Mouse (Mus musculus) MEL (cell line): ENCODE measurements around the gene Myh6. TPM values are rescaled to one million over a fixed set of nuclear protein-coding genes. Genes with fewer than 3 reads are reported as not detected.
A peak's percentile ranks its signal among the peaks of the same experiment; 100 is the strongest.

Experiments used
- DNase-seq: peaks from one replicate; pipeline ENCODE4 v3.0.0; 2011; ENCODE audit warnings: low read depth, low spot score
- H3K27ac ChIP-seq: 2 replicates; pipeline ENCODE4 v1.5.1; 2012; ENCODE audit warnings: low read depth, mild to moderate bottlenecking, control low read depth, low read length, moderate library complexity; ENCODE audit not compliant: control insufficient read depth
- H3K27me3 ChIP-seq, 2 experiments: fragments of 150-350 bp in 1 of 2; sonication (generic) in 1 of 2; 2 replicates each; pipeline ENCODE4 v1.6.1; 2012; ENCODE audit warnings: low read length in 2 of 2, mild to moderate bottlenecking in 2 of 2, improper control_type of control experiment in 1 of 2, moderate library complexity in 1 of 2; ENCODE audit not compliant: insufficient read depth in 2 of 2, control insufficient read depth in 1 of 2
- H3K36me3 ChIP-seq, 2 experiments: 2 replicates each; pipeline ENCODE4 v1.6.1; 2012 to 2014; ENCODE audit warnings: low read length in 2 of 2, improper control_type of control experiment in 1 of 2, inconsistent platforms in 1 of 2, mild to moderate bottlenecking in 1 of 2; ENCODE audit not compliant: insufficient read depth in 2 of 2, control insufficient read depth in 1 of 2
- H3K4me1 ChIP-seq, 2 experiments: fragments of 150-350 bp in 1 of 2; sonication (generic) in 1 of 2; 2 replicates each; pipeline ENCODE4 v1.6.1; 2012; ENCODE audit warnings: low read length in 2 of 2, improper control_type of control experiment in 1 of 2, mild to moderate bottlenecking in 1 of 2; ENCODE audit not compliant: insufficient read depth in 2 of 2, control insufficient read depth in 1 of 2
- H3K4me3 ChIP-seq, 2 experiments: fragments of 150-350 bp in 1 of 2; sonication (generic) in 1 of 2; 2 replicates each; pipeline ENCODE4 v1.5.1; 2012; ENCODE audit warnings: low read depth in 2 of 2, low read length in 2 of 2, mild to moderate bottlenecking in 2 of 2, moderate library complexity in 2 of 2, control low read depth in 1 of 2, improper control_type of control experiment in 1 of 2; ENCODE audit not compliant: control insufficient read depth in 1 of 2, insufficient read depth in 1 of 2
- H3K79me2 ChIP-seq: 2 replicates; pipeline ENCODE4 v1.6.1; 2012; ENCODE audit warnings: mild to moderate bottlenecking, low read length, moderate library complexity; ENCODE audit not compliant: control insufficient read depth, poor library complexity, insufficient read depth
- H3K9ac ChIP-seq: 2 replicates; pipeline ENCODE4 v1.6.1; 2012; ENCODE audit warnings: low read depth, mild to moderate bottlenecking, control low read depth, low read length, moderate library complexity; ENCODE audit not compliant: control insufficient read depth, poor library complexity, severe bottlenecking
- H3K9me3 ChIP-seq: fragments of 150-350 bp; sonication (generic); replicated peaks from 2 replicates; pipeline ENCODE4 v1.6.1; 2012; ENCODE audit warnings: mild to moderate bottlenecking, low read length, improper control_type of control experiment, moderate library complexity; ENCODE audit not compliant: insufficient read depth
- CHD2 ChIP-seq: IDR thresholded peaks from 2 replicates; pipeline ENCODE4 v1.6.1; 2011; ENCODE audit warnings: low read length, improper control_type of control experiment
- CTCF ChIP-seq, 3 experiments: IDR thresholded peaks in 2 of 3; conservative IDR thresholded peaks in 1 of 3; 2 replicates each; pipeline ENCODE4 v1.5.1; 2011 to 2012; ENCODE audit warnings: low read length in 3 of 3, low read depth in 2 of 3, mild to moderate bottlenecking in 2 of 3, improper control_type of control experiment in 1 of 3, inconsistent platforms in 1 of 3, mixed read lengths in 1 of 3, moderate library complexity in 1 of 3; ENCODE audit not compliant: control insufficient read depth in 1 of 3, insufficient read depth in 1 of 3, poor library complexity in 1 of 3, severe bottlenecking in 1 of 3
- ELF1 ChIP-seq: IDR thresholded peaks from 2 replicates; pipeline ENCODE4 v1.6.1; 2014; ENCODE audit warnings: low read depth, mild to moderate bottlenecking, inconsistent platforms, low read length, improper control_type of control experiment, moderate library complexity
- EP300 ChIP-seq, 2 experiments: IDR thresholded peaks; 2 replicates each; pipeline ENCODE4 v1.6.1; 2011; ENCODE audit warnings: improper control_type of control experiment in 2 of 2, low read length in 2 of 2, low read depth in 1 of 2, mild to moderate bottlenecking in 1 of 2
- ETS1 ChIP-seq: IDR thresholded peaks from 2 replicates; pipeline ENCODE4 v1.6.1; 2012; ENCODE audit warnings: low read depth, mild to moderate bottlenecking, inconsistent platforms, low read length, improper control_type of control experiment, moderate library complexity
- HCFC1 ChIP-seq: IDR thresholded peaks from 2 replicates; pipeline ENCODE4 v1.6.1; 2012; ENCODE audit warnings: low read depth, mild to moderate bottlenecking, inconsistent platforms, low read length, improper control_type of control experiment, moderate library complexity
- MAFK ChIP-seq: IDR thresholded peaks from 2 replicates; pipeline ENCODE4 v1.6.1; 2011; ENCODE audit warnings: low read depth, mild to moderate bottlenecking, low read length, improper control_type of control experiment, borderline replicate concordance
- MAZ ChIP-seq: IDR thresholded peaks from 2 replicates; pipeline ENCODE4 v1.6.1; 2012; ENCODE audit warnings: low read depth, mild to moderate bottlenecking, inconsistent platforms, low read length, improper control_type of control experiment
- MEF2A ChIP-seq: IDR thresholded peaks from 2 replicates; pipeline ENCODE4 v1.6.1; 2014; ENCODE audit warnings: low read depth, mild to moderate bottlenecking, inconsistent platforms, low read length, improper control_type of control experiment; ENCODE audit not compliant: poor library complexity, insufficient replicate concordance, severe bottlenecking; ENCODE audit errors: extremely low read depth
- MYC ChIP-seq: IDR thresholded peaks from 2 replicates; pipeline ENCODE4 v1.6.1; 2011; ENCODE audit warnings: low read depth, mild to moderate bottlenecking, low read length, improper control_type of control experiment, moderate library complexity
- NRF1 ChIP-seq: IDR thresholded peaks from 2 replicates; pipeline ENCODE4 v1.6.1; 2014; ENCODE audit warnings: low read depth, mild to moderate bottlenecking, inconsistent platforms, low read length, improper control_type of control experiment, moderate library complexity; ENCODE audit not compliant: poor library complexity, insufficient read depth, severe bottlenecking
- RAD21 ChIP-seq: IDR thresholded peaks from 2 replicates; pipeline ENCODE4 v1.6.1; 2011; ENCODE audit warnings: mild to moderate bottlenecking, low read depth, low read length, improper control_type of control experiment
- RCOR1 ChIP-seq: IDR thresholded peaks from 2 replicates; pipeline ENCODE4 v1.6.1; 2012; ENCODE audit warnings: low read depth, mild to moderate bottlenecking, inconsistent platforms, low read length, improper control_type of control experiment
- TAL1 ChIP-seq: IDR thresholded peaks from 2 replicates; pipeline ENCODE4 v1.6.1; 2012; ENCODE audit warnings: mild to moderate bottlenecking, inconsistent platforms, low read length, moderate library complexity, mixed read lengths
- TBP ChIP-seq: IDR thresholded peaks from 2 replicates; pipeline ENCODE4 v1.8.0; 2011; ENCODE audit warnings: low read depth, low read length, improper control_type of control experiment
- USF1 ChIP-seq: IDR thresholded peaks from 2 replicates; pipeline ENCODE4 v1.6.1; 2014; ENCODE audit warnings: low read depth, mild to moderate bottlenecking, inconsistent platforms, low read length, improper control_type of control experiment, moderate library complexity
- ZKSCAN1 ChIP-seq: IDR thresholded peaks from 2 replicates; pipeline ENCODE4 v1.6.1; 2012; ENCODE audit warnings: low read depth, mild to moderate bottlenecking, inconsistent platforms, low read length, improper control_type of control experiment, moderate library complexity
- ZNF384 ChIP-seq: IDR thresholded peaks from 2 replicates; pipeline ENCODE4 v1.6.1; 2012; ENCODE audit warnings: low read depth, mild to moderate bottlenecking, inconsistent platforms, low read length, improper control_type of control experiment
- polyA plus RNA-seq, 2 experiments: library from polyadenylated mRNA; stranded (reverse) in 1 of 2; unstranded in 1 of 2; fragments of >175 nt in 1 of 2; fragments of >200 nt in 1 of 2; gene quantifications; 2 replicates each; pipeline versions ENCODE4 v1.2.1 to v1.2.4; 2012; ENCODE audit warnings: low replicate concordance in 2 of 2, low read depth in 1 of 2; ENCODE audit not compliant: insufficient read length in 2 of 2, insufficient read depth in 1 of 2, missing spikeins in 1 of 2
- total RNA-seq: library from RNA; depleted of rRNA; stranded (reverse); fragments of 300-350 nt; gene quantifications from 2 replicates; pipeline ENCODE4 v1.2.3, GENCODE M21; 2012

The Myh6 gene
- total and polyA plus RNA-seq, 3 experiments: not detected

GRCm38 (mm10) chr14:55011116-55011515, 44.4 kb upstream of the Myh6 start:
- no peak overlapping the region for H3K9ac ChIP-seq
- H3K4me1 ChIP-seq: peaks cover 0 to 3% of the 10 kb centered on the region in 2 experiments; a peak in 2 of 4 replicates
- peaks cover 6% of the 10 kb centered on the region; the same call in 1 of the 2 replicates for H3K79me2 ChIP-seq
- no peaks in the 10 kb centered on the region for H3K27me3 ChIP-seq
- DNase-seq: peak; percentile 59
- H3K4me3 ChIP-seq: no peak overlapping the region
- H3K36me3 ChIP-seq: peaks cover 0 to 4% of the 10 kb centered on the region in 2 experiments; a peak in 2 of 4 replicates
- H3K9me3 ChIP-seq: no peaks in the 10 kb centered on the region
- TF ChIP-seq USF1: no peak
- TF ChIP-seq CTCF (IDR thresholded peaks at IDR 0.05 in 2 of 3, conservative IDR thresholded peaks at IDR 0.05 in 1 of 3; ENCODE audit: control insufficient read depth in 1 of 3, insufficient read depth in 1 of 3, low read depth in 2 of 3, low read length in 3 of 3, poor library complexity in 1 of 3, severe bottlenecking in 1 of 3): peak; percentile 25 to 62 (median 42); a peak in 5 of 6 replicates
- TF ChIP-seq ZNF384: no peak
- TF ChIP-seq ELF1: no peak
- no peak for TF ChIP-seq RCOR1
- peak; percentile 24 for TF ChIP-seq RAD21
- TF ChIP-seq ETS1: no peak
- no peak for TF ChIP-seq MAZ
- no peak for TF ChIP-seq HCFC1
- no peak for TF ChIP-seq MYC
- no peak overlapping the region for H3K27ac ChIP-seq

DNA sequence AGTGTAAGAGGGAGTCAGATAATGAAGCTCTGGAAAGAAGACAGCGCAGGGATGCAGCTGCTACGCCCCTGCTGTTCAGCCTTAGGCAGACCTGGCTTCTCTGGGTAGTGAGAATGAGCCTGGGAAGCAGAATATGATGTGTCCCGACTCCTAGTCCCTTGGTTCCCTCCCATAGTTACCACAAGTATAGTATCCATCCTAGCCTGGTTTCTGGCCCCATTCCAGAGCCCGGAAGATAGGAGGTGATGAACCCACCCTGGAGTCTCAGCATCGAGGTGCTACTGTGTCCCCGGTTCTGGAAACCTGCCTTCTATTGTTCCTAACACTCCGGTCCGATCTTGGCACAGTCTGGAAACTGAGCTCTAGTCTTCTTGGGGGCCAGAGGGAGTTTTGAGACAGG, 41.7 kb upstream of the Myh6 start:
- Histone ChIP-seq H3K4me3 (no peak overlapping the region), H3K4me1 (peaks cover 0 to 23% of the 10 kb centered on the region in 2 experiments; a peak in 2 of 4 replicates), H3K27me3 (no peaks in the 10 kb centered on the region), H3K79me2 (no peaks in the 10 kb centered on the region), H3K36me3 (peaks cover 0 to 3% of the 10 kb centered on the region in 2 experiments; a peak in 2 of 4 replicates), H3K9me3 (no peaks in the 10 kb centered on the region), H3K9ac (no peak overlapping the region), H3K27ac (no peak overlapping the region)
- DNase-seq: no peak
- no peak for TF ChIP-seq MAFK
- no peak for TF ChIP-seq TBP
- no peak for TF ChIP-seq ZKSCAN1
- no peak for TF ChIP-seq MEF2A
- no peak for TF ChIP-seq CHD2
- no peak for TF ChIP-seq ZNF384
- no peak for TF ChIP-seq NRF1
- TF ChIP-seq TAL1: no peak
- no peak for TF ChIP-seq EP300 (IDR thresholded peaks at IDR 0.05; ENCODE audit: low read depth in 1 of 2, low read length in 2 of 2)
- TF ChIP-seq, all 39 proteins: peak for 0
